Mouse (Mus musculus) cortical plate, adult 2 months (tissue): Measurements from ENCODE around the gene Esr1.

Source experiments
- CTCF ChIP-seq: fragments of 200-500 bp; IDR thresholded peaks from 2 replicates; pipeline ENCODE4 v1.5.1; 2011; ENCODE audit warnings: mild to moderate bottlenecking, control low read depth, low read length; ENCODE audit not compliant: insufficient read depth; ENCODE audit errors: extremely low read depth
- POLR2A ChIP-seq: fragments of 200-500 bp; IDR thresholded peaks from 2 replicates; pipeline ENCODE4 v1.6.1; 2011; ENCODE audit warnings: mild to moderate bottlenecking, low read length, control low read depth; ENCODE audit not compliant: insufficient read depth; ENCODE audit errors: extremely low read depth

GRCm38 (mm10) chr10:4900324-4900723 is 288.9 kb downstream of the Esr1 start:
- TF ChIP-seq CTCF: no peak
- no peak for TF ChIP-seq POLR2A
